Mouse (Mus musculus): ENCODE data around the gene Prdx6.
A peak's percentile ranks its signal among the peaks of the same experiment; 100 is the strongest.
"Not testable (repeated sequence)": the region's sequence is repeated elsewhere in the genome, so short reads cannot be mapped to it uniquely, and the experiment has no call there.

The Prdx6 gene

DNA sequence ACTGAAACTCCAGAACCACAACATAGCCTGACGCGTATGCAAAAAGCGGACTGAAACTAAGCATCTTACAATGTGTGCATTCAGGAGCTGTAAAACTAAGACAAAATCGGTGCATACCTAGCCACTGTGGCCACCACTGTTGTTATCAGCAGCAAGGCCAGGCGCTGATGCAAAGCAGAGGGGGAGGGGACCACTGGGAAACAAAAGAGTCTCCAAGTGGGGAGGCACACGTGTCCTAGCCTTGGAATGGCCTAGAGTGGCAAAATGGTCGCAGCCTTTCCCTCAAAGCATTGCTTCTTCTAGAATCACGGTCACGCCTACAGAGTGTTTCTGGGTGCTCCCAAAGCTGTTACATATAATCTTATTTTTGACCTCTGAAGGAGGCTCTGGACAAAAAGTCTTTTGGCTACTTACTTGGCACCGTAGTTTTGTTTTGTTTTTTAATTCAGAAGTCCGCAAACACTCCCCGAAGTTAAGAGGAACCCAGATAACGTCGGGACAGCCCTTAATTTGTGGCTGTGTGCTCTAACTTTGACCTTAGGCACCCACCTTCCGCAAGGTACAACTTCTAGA, 902 bp downstream of the Prdx6 start:
- DNase-seq = peak; percentile 40 to 43

DNA sequence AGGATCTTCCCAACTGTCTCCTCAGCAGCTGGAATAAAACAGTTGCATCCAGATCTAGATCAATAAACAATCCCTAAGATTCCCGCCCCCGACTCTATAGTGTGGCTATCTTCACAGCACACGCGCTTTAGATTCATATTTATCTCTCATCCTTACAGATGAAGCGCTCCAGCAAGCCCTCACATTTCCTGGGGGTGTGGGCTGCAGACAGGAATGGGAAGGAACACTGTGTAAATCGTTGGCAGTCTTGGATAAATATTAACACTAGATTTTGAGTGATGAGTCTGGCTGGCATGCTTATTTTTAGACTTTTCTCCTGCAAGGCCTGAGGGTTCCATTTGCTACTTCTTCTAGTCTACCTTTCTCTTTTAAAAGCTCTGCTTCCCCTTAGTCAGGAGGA, 1.6 kb downstream of the Prdx6 start:
- DNase-seq = no peak

DNA sequence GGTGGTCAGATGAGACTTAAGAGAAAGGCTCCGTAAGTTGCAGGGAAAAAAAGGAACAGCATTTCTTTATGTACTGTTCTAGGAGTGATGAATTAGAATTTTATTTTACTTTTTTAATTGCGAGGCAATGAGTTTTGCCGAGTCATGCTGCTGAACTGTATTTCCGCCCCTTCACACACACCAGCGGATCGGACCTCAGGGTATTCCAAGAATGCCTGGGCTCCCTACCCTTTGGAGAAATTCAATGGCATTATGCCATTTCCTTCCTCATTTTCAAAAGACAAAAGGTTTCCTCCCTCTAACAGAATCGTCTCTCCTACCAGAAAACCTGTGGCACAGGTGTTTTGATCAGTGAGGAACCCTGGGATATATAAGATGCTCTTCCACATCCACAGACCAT, 2.3 kb downstream of the Prdx6 start:
- DNase-seq = no peak

DNA sequence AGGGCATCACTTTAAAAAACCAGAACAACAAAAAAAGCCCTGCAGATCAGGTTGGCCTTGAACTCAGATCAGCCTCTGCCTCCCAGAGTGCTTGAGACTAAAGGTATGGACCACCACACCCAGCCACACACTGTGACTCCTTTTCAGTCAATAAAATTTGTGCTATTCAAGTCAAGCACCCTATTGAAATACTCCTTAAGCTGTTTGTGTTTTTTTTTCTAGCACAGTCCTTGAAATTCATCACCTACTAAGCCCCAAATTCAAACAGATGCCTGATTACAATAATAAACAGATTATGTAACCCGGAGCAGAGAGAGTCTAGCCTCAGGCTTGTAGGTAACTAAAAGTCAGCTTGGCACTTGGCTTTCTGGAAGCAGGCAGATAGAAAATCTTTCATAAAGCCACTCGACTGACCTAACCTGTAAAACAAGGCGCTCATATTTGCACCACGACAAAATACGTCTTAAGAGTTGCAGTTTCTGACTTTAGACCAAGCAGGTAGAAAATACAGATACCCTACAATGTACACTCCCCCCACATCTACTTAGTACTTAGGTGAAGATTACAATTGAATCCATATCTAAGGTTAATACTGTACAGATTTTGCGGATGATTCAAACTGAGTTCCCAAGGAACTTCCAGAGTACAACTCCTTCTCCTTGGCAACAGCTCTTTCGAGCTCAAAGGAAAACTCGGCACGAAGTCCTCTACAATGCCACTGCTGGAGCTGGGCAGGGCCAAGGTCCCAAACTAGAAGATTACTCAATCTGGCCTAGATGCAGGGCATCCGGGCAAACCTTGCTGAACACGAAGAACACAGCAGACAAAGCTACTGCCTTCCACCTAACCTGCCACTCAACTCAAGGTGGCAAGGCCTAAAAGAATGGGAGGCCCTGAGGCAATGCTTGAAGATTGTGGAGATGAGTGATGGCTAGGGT, 3.1 kb downstream of the Prdx6 start:
- DNase-seq = peak in 1 of 2 experiments; percentile 8

DNA sequence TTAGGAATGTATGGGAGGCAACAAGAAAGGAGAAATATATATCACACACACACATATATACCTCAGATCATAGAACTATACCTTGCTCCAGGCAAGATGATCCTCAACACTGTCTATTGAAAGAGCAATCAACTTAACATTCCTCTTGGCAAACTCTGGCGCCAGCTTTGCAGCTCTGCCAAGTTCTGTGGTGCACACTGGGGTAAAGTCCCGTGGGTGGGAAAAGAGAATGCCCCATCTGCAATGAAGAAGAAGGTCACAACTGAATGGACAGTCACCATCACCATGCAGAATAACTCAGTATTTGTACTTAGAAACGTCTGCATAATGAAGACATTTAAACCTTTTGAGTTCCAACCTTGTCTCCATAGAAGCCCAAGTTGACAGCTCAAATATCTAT, 3.8 kb downstream of the Prdx6 start:
- DNase-seq = peak; percentile 17 to 19

DNA sequence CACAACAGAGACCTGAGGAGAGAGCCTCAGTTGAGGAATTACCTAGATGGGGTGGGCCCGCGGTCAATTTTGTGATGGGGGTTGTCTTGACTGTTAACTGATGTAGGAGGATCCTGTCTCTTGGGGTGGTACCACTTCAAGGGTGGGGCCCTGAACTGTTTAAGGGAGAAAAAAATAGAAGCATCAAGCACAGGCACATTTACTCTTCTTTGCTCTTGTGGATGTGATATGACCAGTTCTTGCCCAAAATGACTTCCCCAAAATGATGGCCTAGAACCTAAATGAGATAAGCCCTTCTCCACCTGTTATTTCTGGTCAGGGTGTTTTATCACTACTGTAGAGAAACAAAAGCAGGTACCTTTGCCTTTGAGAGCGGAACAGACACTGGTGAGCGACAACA, 13.3 kb downstream of the Prdx6 start:
- no peak for DNase-seq

DNA sequence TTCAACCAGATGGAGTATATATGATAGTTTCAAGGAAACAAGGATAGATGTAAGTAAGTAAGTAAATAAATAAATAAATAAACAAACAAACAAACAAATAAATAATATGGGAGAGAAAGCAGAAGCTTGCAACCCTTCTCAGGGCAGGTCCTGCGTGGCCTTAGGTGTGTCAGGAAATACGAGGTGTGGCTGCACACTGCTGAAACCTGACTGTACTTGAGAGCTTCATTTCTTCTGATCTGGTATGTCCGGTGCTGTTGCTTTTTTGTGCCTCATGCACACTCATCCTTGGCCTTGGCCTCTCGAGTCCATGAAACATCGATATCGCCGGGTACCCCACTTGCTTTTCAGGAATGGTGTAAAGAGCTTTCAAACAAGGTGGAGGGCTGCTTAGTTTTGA, 13.7 kb downstream of the Prdx6 start:
- no peak for DNase-seq

DNA sequence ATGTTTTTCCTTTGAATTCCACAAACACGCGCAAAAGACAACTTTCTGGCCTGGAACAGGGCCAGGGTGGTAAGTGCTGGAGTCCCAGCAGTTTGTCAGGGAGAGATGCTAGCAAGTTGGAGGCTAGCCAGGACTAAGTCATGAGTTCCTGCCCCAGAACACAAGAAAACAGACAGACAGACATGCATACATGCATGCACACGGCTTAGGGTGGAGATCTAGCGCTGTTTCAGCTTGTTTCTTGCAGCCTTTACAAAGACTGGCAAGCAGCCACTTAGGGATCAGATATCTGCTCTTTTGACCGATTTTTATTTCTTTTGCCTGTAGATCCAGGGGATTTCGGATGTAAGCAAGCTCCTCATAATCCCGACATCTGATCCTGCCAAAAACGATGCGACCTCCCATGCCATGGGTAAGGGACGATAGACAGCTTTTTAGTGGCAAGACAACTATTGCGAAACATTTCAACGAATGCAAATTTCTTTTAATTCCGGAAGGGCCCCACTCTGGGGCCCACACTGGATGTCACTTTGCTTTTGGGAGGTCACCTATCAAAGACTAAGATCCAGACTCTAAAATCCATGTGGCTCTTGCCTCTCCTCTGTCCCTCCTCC, 17.7 kb downstream of the Prdx6 start:
- no peak for DNase-seq

DNA sequence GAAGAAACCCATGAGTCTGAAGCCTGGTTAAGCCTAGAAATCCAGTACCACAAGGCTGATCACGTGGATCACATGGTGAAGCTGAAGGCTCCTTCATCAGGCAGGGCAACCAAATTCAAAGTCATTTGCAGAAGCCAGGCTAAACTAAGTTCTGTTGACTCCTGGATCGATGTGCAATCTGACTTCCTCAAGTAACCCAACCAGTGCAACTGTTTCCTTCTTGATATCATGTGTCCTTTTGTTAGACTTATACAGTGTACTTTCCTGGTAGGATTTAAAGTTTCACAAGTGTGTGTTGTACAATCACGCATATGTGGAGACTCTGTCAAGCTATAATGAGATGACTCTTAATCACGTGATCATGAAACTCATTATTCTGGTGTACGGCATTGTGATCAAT, 18.8 kb downstream of the Prdx6 start:
- no peak for DNase-seq

DNA sequence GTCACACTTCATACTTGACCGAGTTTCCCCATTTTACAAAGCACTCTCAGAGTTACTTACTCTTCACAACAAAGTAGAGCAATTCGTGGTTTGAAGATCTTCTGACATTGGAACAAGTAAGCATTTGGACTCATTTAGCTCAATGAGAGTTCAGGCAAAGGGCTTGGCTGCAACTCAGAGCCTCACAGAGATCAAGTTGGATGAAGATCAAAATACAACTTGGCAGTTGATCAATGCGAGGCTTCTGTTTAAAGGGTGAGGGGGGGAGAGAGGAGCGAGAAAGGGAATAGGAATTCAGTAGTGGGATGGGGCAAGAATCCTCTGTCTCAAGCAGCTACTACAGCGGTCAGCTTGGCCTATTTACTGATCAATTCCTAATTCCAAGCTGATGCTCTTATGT, 26.2 kb downstream of the Prdx6 start:
- DNase-seq = peak; percentile 83 to 91

DNA sequence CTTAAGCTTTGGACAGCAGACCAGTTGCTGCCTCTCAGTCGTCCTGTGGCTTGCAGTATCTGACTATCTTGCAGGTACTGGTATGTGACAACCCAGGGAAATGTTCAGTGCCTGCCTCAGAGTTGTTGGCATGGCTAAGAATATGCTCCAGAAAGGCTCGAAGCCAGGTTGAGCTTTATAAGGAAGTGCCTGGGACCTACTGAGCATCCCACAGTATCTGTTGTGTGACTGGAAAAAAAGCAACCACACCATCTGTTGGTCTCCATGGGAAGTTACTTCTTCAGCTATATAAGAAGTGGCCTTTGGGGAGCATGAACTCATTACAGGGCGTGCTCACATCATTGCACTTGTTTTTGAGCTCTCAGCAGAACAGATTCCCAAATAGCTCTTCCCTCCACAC, 31.2 kb downstream of the Prdx6 start:
- DNase-seq = peak; percentile 19 to 66

DNA sequence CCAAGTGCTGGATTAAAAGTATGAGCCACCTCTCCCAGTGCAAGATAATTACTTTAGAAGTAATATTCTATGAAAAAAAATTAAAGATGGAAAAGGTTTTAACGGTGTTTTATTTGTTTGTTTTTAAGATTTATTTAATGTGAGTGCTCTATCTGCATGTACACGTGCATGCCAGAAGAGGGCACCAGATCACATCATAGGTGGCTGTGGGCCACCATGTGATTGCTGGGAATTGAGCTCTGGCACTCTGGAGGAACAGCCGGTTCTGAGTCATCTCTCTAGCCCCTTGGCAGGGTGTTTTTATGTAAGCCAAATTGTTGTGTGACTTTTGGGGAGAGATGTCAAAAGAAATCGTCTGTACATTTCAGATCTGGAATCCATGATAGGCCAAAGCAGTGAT, 36.6 kb downstream of the Prdx6 start:
- DNase-seq = peak in 1 of 2 experiments; percentile 18

DNA sequence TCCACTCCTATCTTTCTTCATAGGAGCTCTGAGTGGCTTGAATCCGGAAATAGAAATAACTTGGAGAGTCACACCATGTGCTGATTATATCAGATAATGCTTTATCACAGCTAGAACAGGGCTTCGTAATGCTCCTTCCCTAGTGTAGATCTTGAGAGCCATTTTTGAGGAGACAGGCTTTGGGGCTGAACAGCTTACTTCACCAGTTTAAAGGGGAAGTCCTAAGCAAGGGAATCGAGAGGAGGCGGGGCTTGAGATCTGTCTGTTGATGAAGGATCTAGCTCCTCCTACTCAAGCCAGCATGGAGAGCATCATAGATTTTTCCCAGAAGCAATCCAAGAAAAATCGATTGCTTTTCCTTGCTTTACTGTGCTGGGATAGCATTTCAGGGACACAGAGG, 51.2 kb downstream of the Prdx6 start:
- no peak for DNase-seq

DNA sequence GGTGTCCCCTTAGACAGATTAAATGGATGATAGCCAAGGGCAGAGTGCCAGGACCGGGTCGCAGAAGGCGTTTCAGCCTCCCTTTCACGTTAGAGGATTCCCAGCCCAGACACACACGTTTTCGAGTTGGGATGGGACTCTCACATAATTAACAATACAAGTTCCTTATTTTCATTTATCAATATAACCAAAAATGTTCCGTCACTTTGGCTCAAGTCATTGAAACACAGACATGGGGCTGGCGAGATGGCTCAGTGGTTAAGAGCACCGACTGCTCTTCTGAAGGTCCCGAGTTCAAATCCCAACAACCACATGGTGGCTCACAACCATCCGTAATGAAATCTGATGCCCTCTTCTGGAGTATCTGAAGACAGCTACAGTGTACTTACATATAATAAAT, 54.7 kb downstream of the Prdx6 start:
- DNase-seq = not testable (repeated sequence)

DNA sequence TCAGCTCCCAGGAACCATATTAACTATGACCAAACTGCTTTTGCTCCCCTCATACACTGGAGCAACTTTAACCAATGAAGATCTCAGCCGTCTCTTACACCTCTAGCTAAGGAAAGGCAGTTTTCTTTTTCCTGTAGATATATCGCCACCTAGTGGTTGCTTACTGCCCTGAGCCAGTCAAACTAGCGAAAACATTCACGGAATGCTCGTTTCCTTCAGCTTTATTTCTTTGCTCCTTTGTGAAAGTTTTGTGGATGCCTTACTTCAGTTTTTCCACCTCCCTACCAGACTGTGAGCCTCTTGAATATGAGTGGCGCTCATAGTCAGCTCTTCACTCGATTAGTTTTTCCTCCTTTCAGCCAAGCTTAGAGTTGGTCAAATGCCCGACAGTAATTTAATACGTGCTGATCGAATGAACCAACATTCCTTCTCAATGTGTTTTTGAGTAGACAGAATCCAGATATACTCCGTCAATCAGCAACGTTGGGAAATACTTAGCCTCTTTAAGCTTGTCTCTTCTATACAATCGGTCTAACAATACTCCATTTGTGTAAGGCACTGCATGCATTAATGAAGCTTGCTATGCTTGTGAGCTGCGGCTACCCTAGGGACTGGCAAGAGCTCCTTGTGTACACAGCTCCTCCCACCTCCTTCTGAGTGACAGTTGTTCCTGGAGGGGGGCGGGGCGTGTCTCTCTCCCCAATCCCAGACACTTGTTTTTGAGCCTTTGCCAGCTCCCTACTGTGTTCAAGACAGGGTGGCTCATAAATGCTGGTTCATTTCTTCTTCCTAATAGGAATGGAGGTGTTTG, 55.3 kb downstream of the Prdx6 start:
- peak; percentile 92 for DNase-seq

DNA sequence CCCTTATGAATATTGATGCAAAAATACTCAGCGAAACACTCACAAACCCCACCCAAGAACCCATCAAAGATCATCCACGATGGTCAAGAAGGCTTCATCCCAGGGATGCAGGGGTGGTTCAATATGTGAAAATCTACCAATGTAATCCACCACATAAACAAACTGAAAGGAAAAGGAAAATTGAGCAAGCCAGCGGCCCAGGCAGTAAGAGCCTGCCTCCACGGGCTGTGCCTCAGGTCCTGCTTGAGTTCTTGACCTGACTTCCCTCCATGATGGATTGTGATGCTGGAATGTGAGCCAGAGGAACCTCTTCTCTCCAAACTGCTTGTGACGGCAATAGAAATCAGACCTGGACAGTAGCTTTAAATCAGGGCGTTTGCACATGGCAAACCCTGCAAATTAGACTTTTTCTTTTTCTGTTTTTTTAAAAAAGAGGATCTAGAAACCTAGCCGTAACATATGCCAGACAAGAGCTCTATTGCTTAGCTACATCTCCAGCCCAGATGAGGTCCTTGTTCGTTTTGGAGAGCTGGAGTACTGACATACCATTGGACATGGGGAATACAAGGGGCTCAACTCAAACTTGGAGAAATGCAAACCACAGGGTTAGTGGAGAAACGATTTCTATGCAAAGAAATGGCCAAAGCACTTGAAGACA, 60.6 kb downstream of the Prdx6 start:
- no peak for DNase-seq
